Mouse (Mus musculus) C2C12 (cell line): ENCODE measurements at regions not wholly inside any gene's neighbourhood (a gene's known extent, or its start where the extent isn't known, plus 50 kb on each side); places are given as distances from the start of the nearest gene placed in this dataset.

Experiments
- CEBPB ChIP-seq: IDR thresholded peaks from one replicate; pipeline ENCODE4 v1.6.1; 2011; ENCODE audit warnings: low read depth, mild to moderate bottlenecking, control low read depth, moderate library complexity
- CTCF ChIP-seq: IDR thresholded peaks from one replicate; pipeline ENCODE4 v1.5.1; 2011; ENCODE audit not compliant: control insufficient read depth, insufficient read depth, insufficient read length
- MAX ChIP-seq: IDR thresholded peaks from one replicate; pipeline ENCODE4 v1.6.1; 2011; ENCODE audit warnings: mild to moderate bottlenecking, control low read depth

GRCm38 (mm10) chr12:15986351-15986750 lies 169.6 kb upstream of the Trib2 start:
- TF ChIP-seq CTCF = no peak
- TF ChIP-seq CEBPB = no peak
- no peak for TF ChIP-seq MAX
